Mouse (Mus musculus): ENCODE results near the gene Asprv1. TPM values are rescaled to one million over a fixed set of nuclear protein-coding genes. Genes with fewer than 3 reads are reported as not detected.

Gene Asprv1
- polyA plus RNA-seq (2014; fragmentation: Illumina TruSeq; extraction: RNeasy Lipid Tissue Mini Kit (QIAGEN cat#74804); ENCODE audit: low read depth, low replicate concordance), result not detected

GRCm38 (mm10) chr6:86627946-86628345, at the start of gene Asprv1:
Gene Asprv1, plus strand, starts transcription at chr6:86628164.

DNA sequence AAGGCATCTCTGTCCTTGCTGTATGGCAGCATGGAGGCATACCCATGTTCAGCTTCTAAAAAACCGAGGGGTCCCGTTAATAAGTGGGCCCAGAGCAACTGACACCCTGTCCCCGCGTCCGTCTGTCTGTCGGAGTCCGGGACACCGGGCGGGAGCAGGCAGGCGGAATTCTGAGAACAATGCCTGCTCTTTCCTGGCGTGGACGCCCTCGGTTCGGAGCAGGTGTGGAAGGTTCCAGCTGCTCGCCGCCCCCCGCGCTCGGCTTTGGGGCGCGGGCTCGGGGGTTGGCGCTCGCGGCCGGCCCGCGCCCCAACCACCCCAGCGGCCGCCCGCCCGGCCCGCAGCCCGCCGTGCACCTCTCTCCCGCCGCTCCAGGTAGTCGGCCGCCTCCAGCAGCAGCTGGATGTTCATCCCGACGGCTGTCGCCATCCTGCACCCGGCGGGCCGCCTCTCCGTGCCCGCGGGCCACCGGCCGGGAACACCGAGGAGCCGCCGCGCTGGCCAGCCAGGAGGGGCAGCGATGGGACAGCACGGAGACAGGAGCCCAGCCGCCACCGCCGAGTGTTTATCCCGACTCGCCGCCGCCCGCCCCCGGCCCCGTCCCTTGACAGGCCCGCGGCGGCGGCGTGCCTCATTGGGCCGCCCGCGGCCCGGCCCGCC, 40.7 kb downstream of the Asprv1 start, which contains the start of gene Mxd1:
Gene Mxd1 (minus strand): TSS at position 582 of the 660 bp plus-strand sequence.

Other genes starting within 250 kb of the Asprv1 start
- gene Pcyox1, start 231.0 kb upstream of the Asprv1 start, polyA plus RNA-seq (2014; fragmentation: Illumina TruSeq; extraction: RNeasy Lipid Tissue Mini Kit (QIAGEN cat#74804); ENCODE audit: low read depth, low replicate concordance), result 103 TPM
- gene Tia1, start 223.9 kb upstream of the Asprv1 start, polyA plus RNA-seq (2014; fragmentation: Illumina TruSeq; extraction: RNeasy Lipid Tissue Mini Kit (QIAGEN cat#74804); ENCODE audit: low read depth, low replicate concordance), result 13.7 TPM
- not detected for gene Gm44790, start 201.5 kb upstream of the Asprv1 start, polyA plus RNA-seq (2014; fragmentation: Illumina TruSeq; extraction: RNeasy Lipid Tissue Mini Kit (QIAGEN cat#74804); ENCODE audit: low read depth, low replicate concordance)
- gene C87436, start 189.8 kb upstream of the Asprv1 start, polyA plus RNA-seq (2014; fragmentation: Illumina TruSeq; extraction: RNeasy Lipid Tissue Mini Kit (QIAGEN cat#74804); ENCODE audit: low read depth, low replicate concordance), result 9.0 TPM
- 68.5 TPM for gene Pcbp1, start 101.8 kb upstream of the Asprv1 start, polyA plus RNA-seq (2014; fragmentation: Illumina TruSeq; extraction: RNeasy Lipid Tissue Mini Kit (QIAGEN cat#74804); ENCODE audit: low read depth, low replicate concordance)
- gene Mxd1, start 41.0 kb downstream of the Asprv1 start, polyA plus RNA-seq (2014; fragmentation: Illumina TruSeq; extraction: RNeasy Lipid Tissue Mini Kit (QIAGEN cat#74804); ENCODE audit: low read depth, low replicate concordance), result 2.4 TPM
- gene Snrnp27, start 56.4 kb downstream of the Asprv1 start, polyA plus RNA-seq (2014; fragmentation: Illumina TruSeq; extraction: RNeasy Lipid Tissue Mini Kit (QIAGEN cat#74804); ENCODE audit: low read depth, low replicate concordance), result 52.1 TPM
- gene Gmcl1, start 105.2 kb downstream of the Asprv1 start, polyA plus RNA-seq (2014; fragmentation: Illumina TruSeq; extraction: RNeasy Lipid Tissue Mini Kit (QIAGEN cat#74804); ENCODE audit: low read depth, low replicate concordance), result 16.3 TPM
- 66.5 TPM for gene Anxa4, start 165.4 kb downstream of the Asprv1 start, polyA plus RNA-seq (2014; fragmentation: Illumina TruSeq; extraction: RNeasy Lipid Tissue Mini Kit (QIAGEN cat#74804); ENCODE audit: low read depth, low replicate concordance)
- 3.5 TPM for gene Aak1, start 221.4 kb downstream of the Asprv1 start, polyA plus RNA-seq (2014; fragmentation: Illumina TruSeq; extraction: RNeasy Lipid Tissue Mini Kit (QIAGEN cat#74804); ENCODE audit: low read depth, low replicate concordance)